Comparison of ENCODE assay signal across 9 mouse cellular contexts in the genomic region with DNA sequence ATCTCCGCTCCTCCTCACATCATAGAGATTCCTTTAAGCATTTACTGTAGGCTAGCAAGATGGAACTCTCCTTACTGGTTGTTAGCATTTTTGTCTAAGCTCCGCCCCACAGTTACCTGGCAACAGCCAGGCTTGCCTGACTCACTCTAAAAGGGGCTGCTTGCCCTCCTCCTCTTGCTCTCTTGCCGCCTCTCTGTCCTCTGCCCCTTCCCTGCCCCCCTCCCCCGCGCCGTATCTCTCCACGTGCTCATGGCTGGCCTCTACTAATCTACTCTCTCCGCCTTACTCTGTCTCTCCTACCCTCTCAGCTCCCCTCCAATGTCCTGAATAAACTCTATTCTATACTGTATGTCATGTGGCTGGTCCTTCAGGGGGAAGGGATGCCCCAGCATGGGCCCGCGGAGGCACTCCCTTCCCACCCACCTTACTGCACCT. TPM values are rescaled to one million over a fixed set of nuclear protein-coding genes. Genes with fewer than 3 reads are reported as not detected.
DNase-seq lines count a peak whose midpoint lies in the region; ATAC-seq and TF ChIP-seq lines count a peak whose summit lies in the region.
"Had no signal": no experiment of that assay in that cellular context is flagged by ENCODE, and none has a peak within 500 bp of the region (broad histone marks: within the 10 kb centered on the region; RNA-seq: fewer than 3 reads in every experiment).

No protein-coding gene starts in this region.

- H3K9me3 ChIP-seq in heart, embryonic 13.5 days: no peaks in the 10 kb centered on the region
- H3K9me3 ChIP-seq in CH12.LX (replicated peaks; ENCODE audit: low read length): no peaks in the 10 kb centered on the region
- no peaks in the 10 kb centered on the region for H3K9me3 ChIP-seq in embryonic facial prominence, embryonic 12.5 days
- no peaks in the 10 kb centered on the region for H3K9me3 ChIP-seq in limb, embryonic 14.5 days (ENCODE audit: control insufficient read depth, low read length)
- H3K9me3 ChIP-seq in stomach, embryonic 14.5 days (ENCODE audit: control insufficient read depth, low read depth, low read length): no peaks in the 10 kb centered on the region
- H3K9me3 ChIP-seq: G1E had no signal

- peak overlapping the region; percentile 69 for H3K4me2 ChIP-seq in heart, embryonic 13.5 days
- no peak overlapping the region for H3K4me2 ChIP-seq in CH12.LX (ENCODE audit: insufficient read depth, low read depth, poor library complexity, severe bottlenecking)
- H3K4me2 ChIP-seq in embryonic facial prominence, embryonic 12.5 days (replicated peaks): peak overlapping the region; percentile 50
- peak overlapping the region; percentile 41 for H3K4me2 ChIP-seq in limb, embryonic 14.5 days (replicated peaks; ENCODE audit: low read depth, low read length, severe bottlenecking)
- H3K4me2 ChIP-seq in stomach, embryonic 14.5 days (replicated peaks; ENCODE audit: low read depth, low read length): peak overlapping the region; percentile 34

- peaks cover 15% of the 10 kb centered on the region for H3K4me1 ChIP-seq in heart, embryonic 13.5 days
- H3K4me1 ChIP-seq in CH12.LX (ENCODE audit: control insufficient read depth in 1 of 2, insufficient read depth in 2 of 2): peaks cover 4 to 16% of the 10 kb centered on the region in 2 experiments; a peak in 3 of 4 replicates
- H3K4me1 ChIP-seq in embryonic facial prominence, embryonic 12.5 days: peaks cover 12% of the 10 kb centered on the region; the same call in 1 of the 2 replicates
- 0 out of 2 replicates have a peak, but pooled peaks cover 6% of the 10 kb centered on the region for H3K4me1 ChIP-seq in limb, embryonic 14.5 days (ENCODE audit: control insufficient read depth, insufficient read depth, low read length)
- 0 out of 2 replicates have a peak, but pooled peaks cover 9% of the 10 kb centered on the region for H3K4me1 ChIP-seq in stomach, embryonic 14.5 days (ENCODE audit: control insufficient read depth, insufficient read depth, low read length)

- no peak for TF ChIP-seq POLR2A in CH12.LX (IDR thresholded peaks at IDR 0.05; ENCODE audit: low read depth, low read length)
- no peak for TF ChIP-seq POLR2A in limb, embryonic 14.5 days (IDR thresholded peaks at IDR 0.05; ENCODE audit: borderline replicate concordance, extremely low read depth, insufficient read depth, insufficient read length)

- H3K9ac ChIP-seq in heart, embryonic 13.5 days: peak overlapping the region; percentile 34; the same call in 1 of the 2 replicates
- no peak overlapping the region for H3K9ac ChIP-seq in CH12.LX (ENCODE audit: insufficient read depth, low read depth)
- 0 out of 2 replicates have a peak overlapping the region, but pooled peaks have one; percentile 15 for H3K9ac ChIP-seq in embryonic facial prominence, embryonic 12.5 days
- no peak overlapping the region for H3K9ac ChIP-seq in limb, embryonic 14.5 days (ENCODE audit: low read depth, low read length, severe bottlenecking)
- H3K9ac ChIP-seq in stomach, embryonic 14.5 days (replicated peaks; ENCODE audit: low read depth, low read length): no peak overlapping the region

- peak overlapping the region; percentile 38 for H3K4me3 ChIP-seq in heart, embryonic 13.5 days
- no peak overlapping the region for H3K4me3 ChIP-seq in CH12.LX (replicated peaks in 1 of 3; ENCODE audit: low read depth in 2 of 3, low read length in 2 of 3, poor library complexity in 1 of 3)
- peak overlapping the region; percentile 24 for H3K4me3 ChIP-seq in embryonic facial prominence, embryonic 12.5 days
- H3K4me3 ChIP-seq in limb, embryonic 14.5 days (replicated peaks; ENCODE audit: low read length): peak overlapping the region; percentile 10; the same call in 1 of the 2 replicates
- peak overlapping the region; percentile 5; the same call in 1 of the 2 replicates for H3K4me3 ChIP-seq in stomach, embryonic 14.5 days (ENCODE audit: low read depth, low read length)

- dilution Hi-C loops in CH12.LX (cut with MboI; ENCODE audit: extremely low pct_ligation_motif_present, extremely low pct_unique_long_range_greater_than_20kb, low sequenced_read_pairs): no loop called here

- no peak for TF ChIP-seq EP300 in CH12.LX (IDR thresholded peaks at IDR 0.05; ENCODE audit: low read length)

- no peaks in the 10 kb centered on the region for H3K36me3 ChIP-seq in heart, embryonic 13.5 days
- no peaks in the 10 kb centered on the region for H3K36me3 ChIP-seq in CH12.LX (replicated peaks in 1 of 2; ENCODE audit: control insufficient read depth in 1 of 2, insufficient read depth in 1 of 2, low read length in 1 of 2)
- H3K36me3 ChIP-seq in embryonic facial prominence, embryonic 12.5 days: no peaks in the 10 kb centered on the region
- H3K36me3 ChIP-seq in limb, embryonic 14.5 days (ENCODE audit: control insufficient read depth, insufficient read depth, low read length): no peaks in the 10 kb centered on the region
- no peaks in the 10 kb centered on the region for H3K36me3 ChIP-seq in stomach, embryonic 14.5 days (ENCODE audit: control insufficient read depth, insufficient read depth, low read length)
- H3K36me3 ChIP-seq: G1E had no signal

- TF ChIP-seq RAD21 in CH12.LX (IDR thresholded peaks at IDR 0.05; ENCODE audit: low read depth, low read length): no peak

- in situ Hi-C loops in CH12.LX (cut with MboI; ENCODE audit: low pct_ligation_motif_present, low pct_unique_long_range_greater_than_20kb, low sequenced_read_pairs): no loop called here

- no peaks in the 10 kb centered on the region for H3K79me2 ChIP-seq in CH12.LX (replicated peaks; ENCODE audit: control insufficient read depth, extremely low read depth, insufficient read depth, poor library complexity, severe bottlenecking)

- no peak for DNase-seq in heart, adult 8-10 months (ENCODE audit: low spot score)
- peak; percentile 6 for DNase-seq in CH12.LX (ENCODE audit: extremely low read depth)
- DNase-seq in limb, embryonic 14.5 days (ENCODE audit: low spot score): peak; percentile 36
- no peak for DNase-seq in c-Kit-positive CD71-positive TER-119-positive erythroid progenitor cells, embryonic 14.5 days (ENCODE audit: low spot score)

- H3K27me3 ChIP-seq in heart, embryonic 13.5 days (replicated peaks): peaks cover 39% of the 10 kb centered on the region
- H3K27me3 ChIP-seq in CH12.LX (replicated peaks): no peaks in the 10 kb centered on the region
- peaks cover 23% of the 10 kb centered on the region for H3K27me3 ChIP-seq in embryonic facial prominence, embryonic 12.5 days
- peaks cover 11% of the 10 kb centered on the region for H3K27me3 ChIP-seq in limb, embryonic 14.5 days (ENCODE audit: control insufficient read depth, insufficient read depth, low read length)
- H3K27me3 ChIP-seq in stomach, embryonic 14.5 days (ENCODE audit: control insufficient read depth, insufficient read depth, low read length): 0 out of 2 replicates have a peak, but pooled peaks cover 3% of the 10 kb centered on the region

- no peak overlapping the region for H3K27ac ChIP-seq in heart, embryonic 13.5 days (replicated peaks)
- no peak overlapping the region for H3K27ac ChIP-seq in CH12.LX (ENCODE audit: insufficient read depth, low read depth)
- H3K27ac ChIP-seq in embryonic facial prominence, embryonic 12.5 days: no peak overlapping the region
- H3K27ac ChIP-seq in limb, embryonic 14.5 days (replicated peaks; ENCODE audit: low read depth, low read length): no peak overlapping the region
- H3K27ac ChIP-seq in stomach, embryonic 14.5 days (ENCODE audit: low read length): no peak overlapping the region

- TF ChIP-seq CTCF in CH12.LX (conservative IDR thresholded peaks at IDR 0.05 in 1 of 2, IDR thresholded peaks at IDR 0.05 in 1 of 2; ENCODE audit: low read depth in 2 of 2, low read length in 2 of 2): no peak

- peak; percentile 37; the same call in 1 of the 2 replicates for ATAC-seq in heart, embryonic 13.5 days (ENCODE audit: extremely low read depth, insufficient number of reproducible peaks, low FRiP score, low TSS enrichment)
- ATAC-seq in embryonic facial prominence, embryonic 12.5 days (ENCODE audit: insufficient number of reproducible peaks, insufficient read depth, low FRiP score, low TSS enrichment): peak; percentile 69; the same call in 1 of the 2 replicates
- ATAC-seq in limb, embryonic 14.5 days (ENCODE audit: low FRiP score, low read depth): no peak
- no peak for ATAC-seq in stomach, embryonic 14.5 days (ENCODE audit: insufficient number of reproducible peaks, insufficient read depth, low FRiP score, low read depth)
- no peak for ATAC-seq in inflammation-experienced regulatory T-cells, adult 6 months

- WGBS in heart, embryonic 13.5 days: 3% methylated on average over 10 of the region's 10 CpGs
- WGBS in embryonic facial prominence, embryonic 12.5 days: 4% methylated on average over 10 of the region's 10 CpGs
- WGBS in limb, embryonic 14.5 days: 5% methylated on average over 10 of the region's 10 CpGs
- 3% methylated on average over 10 of the region's 10 CpGs for WGBS in stomach, embryonic 14.5 days

TF ChIP-seq in CH12.LX, 34 proteins besides CTCF, POLR2A, EP300 and RAD21 (continues in another document):
- TF ChIP-seq E2F4 (IDR thresholded peaks at IDR 0.05; ENCODE audit: insufficient replicate concordance, low read depth, low read length): no peak
- no peak for TF ChIP-seq ZNF384 (IDR thresholded peaks at IDR 0.05; ENCODE audit: low read depth, low read length)
- TF ChIP-seq MXI1 (IDR thresholded peaks at IDR 0.05; ENCODE audit: low read depth, low read length): no peak
- TF ChIP-seq TCF12 (IDR thresholded peaks at IDR 0.05; ENCODE audit: low read depth, low read length): no peak
- TF ChIP-seq POLR2AphosphoS2 (IDR thresholded peaks at IDR 0.05; ENCODE audit: low read depth, low read length): no peak
- no peak for TF ChIP-seq BHLHE40 (IDR thresholded peaks at IDR 0.05; ENCODE audit: low read depth, low read length)
- TF ChIP-seq MAFK (IDR thresholded peaks at IDR 0.05; ENCODE audit: insufficient replicate concordance, low read length): no peak
- TF ChIP-seq USF2 (conservative IDR thresholded peaks at IDR 0.05; ENCODE audit: low read depth, low read length): no peak
- TF ChIP-seq ELF1 (IDR thresholded peaks at IDR 0.05; ENCODE audit: low read depth, low read length): no peak
- TF ChIP-seq PAX5 (IDR thresholded peaks at IDR 0.05; ENCODE audit: low read length): no peak

RNA-seq across cellular contexts. Expression of a gene that starts 59.9 kb away (rescaled TPM):
- 38.5 and 48.7 TPM in 2 replicates for polyA plus RNA-seq in heart, embryonic 13.5 days (2015; fragmentation: Nextera tagmentation; extraction: Ambion mirVana)
- 10 to 100 TPM; 51.8 to 59.0 (median 58.6) TPM for total RNA-seq in heart, adult 8-10 months (2022)
- total RNA-seq in CH12.LX (2012; rRNA removed) (15.1 and 19.2 TPM in 2 replicates), CH12.LX (2014; rRNA removed) (28.7 and 32.4 TPM in 2 replicates)
- 15.4 and 17.7 TPM in 2 replicates for polyA plus RNA-seq in CH12.LX (2012; ENCODE audit: insufficient read length, low read depth)
- 86.2 and 88.9 TPM in 2 replicates for polyA plus RNA-seq in embryonic facial prominence, embryonic 12.5 days (2016; fragmentation: Nextera tagmentation; extraction: Ambion mirVana)
- polyA plus RNA-seq in limb, embryonic 14.5 days (2012; rRNA removed): 38.9 and 39.2 TPM in 2 replicates
- 85.4 and 96.9 TPM in 2 replicates for polyA plus RNA-seq in limb, embryonic 14.5 days (2014; fragmentation: Nextera tagmentation; extraction: Ambion mirVana)
- 109 and 115 TPM in 2 replicates for polyA plus RNA-seq in stomach, embryonic 14.5 days (2014; fragmentation: Nextera tagmentation; extraction: Ambion mirVana)
- 10 to 100 TPM; 29.4 to 50.6 (median 42.5) TPM for polyA plus RNA-seq in inflammation-experienced regulatory T-cells, adult 6 months (2017; shearing (Covaris generic))

Comparison
In these comparisons a context has a peak if more than half of its experiments do, and no peak if none do; other contexts are left out.
1. ATAC-seq: peak in heart, embryonic 13.5 days (single experiment) and embryonic facial prominence, embryonic 12.5 days (single experiment); none in limb, embryonic 14.5 days (single experiment), stomach, embryonic 14.5 days (single experiment) and inflammation-experienced regulatory T-cells, adult 6 months (single experiment).
2. H3K4me3 ChIP-seq: peak in heart, embryonic 13.5 days (single experiment), embryonic facial prominence, embryonic 12.5 days (single experiment), limb, embryonic 14.5 days (single experiment) and stomach, embryonic 14.5 days (single experiment); none in CH12.LX (0 of 3).
3. H3K9ac ChIP-seq: peak in heart, embryonic 13.5 days (single experiment) and embryonic facial prominence, embryonic 12.5 days (single experiment); none in CH12.LX (single experiment), limb, embryonic 14.5 days (single experiment) and stomach, embryonic 14.5 days (single experiment).
4. DNase-seq: peak in CH12.LX (single experiment) and limb, embryonic 14.5 days (single experiment); none in heart, adult 8-10 months (single experiment) and c-Kit-positive CD71-positive TER-119-positive erythroid progenitor cells, embryonic 14.5 days (single experiment).